Mouse (Mus musculus) ES-Bruce4 (cell line): ENCODE data around the gene Kifc1. TPM values are rescaled to one million over a fixed set of nuclear protein-coding genes. Genes with fewer than 3 reads are reported as not detected.
"Not testable (repeated sequence)": the region's sequence is repeated elsewhere in the genome, so short reads cannot be mapped to it uniquely, and the experiment has no call there.

ENCODE experiments used
- H3K27ac ChIP-seq: 2 replicates; pipeline ENCODE4 v1.5.1; 2012; ENCODE audit warnings: low read length, inconsistent platforms; ENCODE audit not compliant: insufficient read depth
- H3K27me3 ChIP-seq: 2 replicates; pipeline ENCODE4 v1.6.1; 2012; ENCODE audit warnings: mild to moderate bottlenecking, low read length, inconsistent platforms; ENCODE audit not compliant: control insufficient read depth, poor library complexity, insufficient read depth, severe bottlenecking
- H3K36me3 ChIP-seq: 2 replicates; pipeline ENCODE4 v1.6.1; 2012; ENCODE audit warnings: inconsistent platforms, mild to moderate bottlenecking, low read length, moderate library complexity; ENCODE audit not compliant: control insufficient read depth, poor library complexity, insufficient read depth, severe bottlenecking
- H3K4me1 ChIP-seq: one replicate; pipeline ENCODE4 v1.8.1; 2011; ENCODE audit warnings: low read length; ENCODE audit not compliant: control insufficient read depth, insufficient read depth
- H3K4me3 ChIP-seq: 2 replicates; pipeline ENCODE4 v1.5.1; 2011; ENCODE audit warnings: low read depth, mild to moderate bottlenecking, low read length
- H3K9ac ChIP-seq: 2 replicates; pipeline ENCODE4 v1.6.1; 2012; ENCODE audit warnings: low read depth, mild to moderate bottlenecking, inconsistent platforms; ENCODE audit not compliant: poor library complexity, severe bottlenecking
- H3K9me3 ChIP-seq: replicated peaks from 2 replicates; pipeline ENCODE4 v1.6.1; 2012; ENCODE audit warnings: mild to moderate bottlenecking, low read length, inconsistent platforms; ENCODE audit not compliant: control insufficient read depth, poor library complexity, insufficient read depth, severe bottlenecking
- CTCF ChIP-seq: IDR thresholded peaks from one replicate; pipeline ENCODE4 v1.8.1; 2011; ENCODE audit warnings: low read depth, low read length
- EP300 ChIP-seq: IDR thresholded peaks from 2 replicates; pipeline ENCODE4 v1.6.1; 2011; ENCODE audit warnings: low read depth, low read length; ENCODE audit not compliant: insufficient read depth
- POLR2A ChIP-seq: IDR thresholded peaks from one replicate; pipeline ENCODE4 v1.8.1; 2011; ENCODE audit warnings: low read length; ENCODE audit not compliant: insufficient read depth
- polyA plus RNA-seq: library from polyadenylated mRNA; stranded (reverse); fragments of >200 nt; gene quantifications from 2 replicates; pipeline ENCODE4 v1.2.4, GENCODE M21; 2011; ENCODE audit warnings: low read depth; ENCODE audit not compliant: missing spikeins, insufficient read depth, insufficient read length

The Kifc1 gene
- polyA plus RNA-seq, 1 experiment: 155 TPM

DNA sequence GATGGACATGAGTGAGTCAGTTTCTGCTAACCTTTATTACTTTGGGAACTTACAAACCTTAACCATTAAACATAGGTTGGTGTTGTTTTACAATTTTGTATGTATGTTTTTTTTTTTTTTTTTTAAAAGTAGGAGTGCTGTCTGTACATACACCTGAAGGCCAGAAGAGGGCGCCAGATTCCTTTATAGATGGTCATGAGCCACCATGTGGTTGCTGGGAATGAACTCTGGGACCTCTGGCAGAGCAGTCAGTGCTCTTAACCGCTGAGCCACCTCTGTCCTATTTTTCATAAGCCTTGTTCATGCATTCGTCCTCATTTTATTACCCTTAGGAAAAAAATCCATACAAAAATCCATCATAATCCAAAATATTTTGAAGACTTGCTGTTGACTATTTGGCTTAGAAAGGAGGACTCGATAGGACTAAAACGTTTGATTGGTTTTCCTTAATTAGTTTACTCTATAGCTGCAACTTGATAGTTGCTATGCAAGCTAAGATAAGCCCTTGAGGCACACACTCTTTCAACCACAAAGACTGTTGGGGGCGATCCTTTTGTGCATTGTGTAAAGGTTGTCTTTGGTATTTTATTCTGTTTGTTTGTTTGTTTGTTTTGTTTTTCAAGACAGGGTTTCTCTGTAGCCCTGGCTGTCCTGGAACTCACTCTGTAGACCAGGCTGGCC lies 6.8 kb upstream of the Kifc1 start:
- peak overlapping the region; percentile 64; the same call in 1 of the 2 replicates for H3K9ac ChIP-seq
- no peak overlapping the region for H3K4me3 ChIP-seq
- H3K27ac ChIP-seq: peak overlapping the region; percentile 67; the same call in 1 of the 2 replicates
- no peaks in the 10 kb centered on the region for H3K27me3 ChIP-seq
- H3K9me3 ChIP-seq: no peaks in the 10 kb centered on the region
- TF ChIP-seq CTCF (peak; percentile 59), POLR2A (no peak), EP300 (no peak)
- H3K4me1 ChIP-seq: peaks cover 11% of the 10 kb centered on the region
- no peaks in the 10 kb centered on the region for H3K36me3 ChIP-seq

DNA sequence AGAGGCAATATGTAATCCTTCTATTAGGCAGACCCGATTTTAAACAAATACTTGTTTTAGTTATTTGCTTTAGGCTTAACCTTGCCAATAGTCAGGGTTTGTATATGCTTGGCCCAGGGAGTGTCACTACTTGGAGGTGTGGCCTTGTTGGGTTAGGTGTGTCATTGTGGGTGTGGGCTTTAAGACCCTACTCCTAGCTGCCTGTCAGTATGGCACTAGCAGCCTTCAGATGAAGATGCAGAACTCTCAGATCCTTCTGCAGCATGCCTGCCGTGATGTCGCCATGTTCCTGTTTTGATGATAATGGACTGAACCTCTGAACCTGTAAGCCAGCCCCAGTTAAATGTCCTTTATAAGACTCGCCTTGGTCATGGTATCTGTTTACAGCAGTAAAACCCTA lies 2.5 kb upstream of the Kifc1 start:
- H3K9ac ChIP-seq, H3K27me3 ChIP-seq, H3K4me3 ChIP-seq, H3K36me3 ChIP-seq, H3K9me3 ChIP-seq, H3K4me1 ChIP-seq: not testable (repeated sequence)
- H3K27ac ChIP-seq: peak overlapping the region; percentile 88

DNA sequence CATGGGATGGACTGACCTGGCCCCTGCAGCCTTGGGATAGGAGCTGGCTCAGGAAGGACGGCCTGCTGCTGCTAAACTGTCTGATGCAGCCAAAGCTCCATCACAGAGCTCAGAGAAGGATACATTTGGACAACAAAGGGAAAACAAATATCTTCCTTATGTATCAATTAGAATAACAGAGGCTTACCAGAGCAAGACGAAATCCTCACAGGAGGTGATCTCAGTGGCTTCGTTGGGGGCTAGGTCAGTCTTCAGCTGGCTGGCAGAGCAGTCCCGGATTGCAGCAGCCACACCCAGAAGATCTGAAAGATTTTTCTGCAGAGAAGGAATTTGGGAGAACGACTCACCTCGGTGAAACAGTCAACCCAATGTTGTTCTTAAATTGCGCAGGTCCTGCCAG lies 2.0 kb upstream of the Kifc1 start:
- Histone ChIP-seq H3K4me3 (no peak overlapping the region), H3K4me1 (peaks cover 1% of the 10 kb centered on the region), H3K9ac (no peak overlapping the region), H3K36me3 (peaks cover 3% of the 10 kb centered on the region; the same call in 1 of the 2 replicates), H3K9me3 (no peaks in the 10 kb centered on the region), H3K27me3 (no peaks in the 10 kb centered on the region), H3K27ac (peak overlapping the region; percentile 88)
- TF ChIP-seq CTCF (no peak), EP300 (0 out of 2 replicates have a peak, but pooled peaks have one; percentile 21), POLR2A (no peak)

DNA sequence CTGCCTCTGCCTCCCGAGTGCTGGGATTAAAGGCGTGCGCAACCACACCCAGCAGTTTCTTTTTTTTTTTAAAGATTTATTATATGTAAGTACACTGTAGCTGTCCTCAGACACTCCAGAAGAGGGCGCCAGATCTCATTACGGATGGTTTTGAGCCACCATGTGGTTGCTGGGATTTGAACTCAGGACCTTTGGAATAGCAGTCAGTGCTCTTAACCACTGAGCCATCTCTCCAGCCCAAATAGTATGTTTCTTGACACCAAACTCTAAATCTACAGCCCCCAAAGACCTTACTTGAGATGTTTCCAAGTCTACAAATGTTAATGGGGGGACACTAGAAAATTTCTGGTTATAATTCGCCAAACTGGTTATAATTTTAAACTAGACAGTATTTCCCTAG lies 1.4 kb upstream of the Kifc1 start:
- not testable (repeated sequence) for H3K4me1 ChIP-seq, H3K9me3 ChIP-seq, H3K27me3 ChIP-seq, H3K9ac ChIP-seq, H3K4me3 ChIP-seq, H3K27ac ChIP-seq, H3K36me3 ChIP-seq

DNA sequence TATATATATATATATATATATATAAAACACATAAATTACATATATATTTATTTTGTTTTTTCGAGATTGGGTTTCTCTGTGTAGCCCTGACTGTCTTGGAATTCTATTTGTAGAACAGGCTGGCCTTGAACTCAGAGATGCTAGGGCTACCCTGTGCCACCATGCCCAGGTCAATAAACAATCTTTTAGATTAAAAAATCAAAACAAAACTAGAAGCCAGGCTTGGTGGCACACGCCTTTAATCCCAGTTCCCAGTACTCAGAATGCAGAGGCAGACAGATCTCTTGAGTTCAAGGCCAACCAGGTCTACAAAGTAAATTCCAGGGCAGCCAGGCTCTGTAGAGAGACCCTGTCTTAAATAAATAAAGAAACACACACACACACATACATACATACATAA lies 896 bp upstream of the Kifc1 start:
- Histone ChIP-seq H3K27ac (no peak overlapping the region), H3K27me3 (no peaks in the 10 kb centered on the region), H3K4me1 (peaks cover 1% of the 10 kb centered on the region), H3K36me3 (peaks cover 10% of the 10 kb centered on the region), H3K9ac (no peak overlapping the region), H3K4me3 (no peak overlapping the region), H3K9me3 (no peaks in the 10 kb centered on the region)
- TF ChIP-seq POLR2A: no peak
- no peak for TF ChIP-seq EP300
- TF ChIP-seq CTCF: no peak

DNA sequence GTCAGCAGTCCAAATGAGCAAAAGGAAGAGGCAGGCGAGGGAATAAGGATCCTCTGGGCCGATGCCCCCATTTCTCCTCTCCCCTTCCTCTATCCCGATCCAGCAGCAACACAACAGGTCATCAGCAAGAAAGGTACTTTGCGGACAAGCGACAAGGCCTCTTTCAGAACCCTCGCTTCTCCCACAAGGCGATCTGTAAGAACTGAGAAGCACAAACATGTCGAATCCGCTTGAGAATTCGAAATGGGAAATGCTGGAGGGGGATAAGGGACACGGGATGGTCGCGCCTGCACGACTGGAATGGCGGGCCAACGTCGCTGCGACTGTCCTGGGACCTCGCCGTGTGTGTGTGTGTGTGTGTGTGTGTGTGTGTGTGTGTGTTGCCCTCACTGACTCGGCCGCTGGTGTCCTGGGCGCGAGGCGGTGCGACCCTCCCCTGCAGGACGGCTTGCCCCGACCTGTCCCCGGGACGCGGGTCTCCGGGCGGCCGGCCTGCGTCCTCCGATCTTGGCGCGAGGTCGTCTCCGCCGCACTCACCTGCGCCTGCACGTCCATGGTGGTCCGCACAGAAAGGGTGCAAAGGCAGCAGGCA lies 424 bp downstream of the Kifc1 start:
- H3K4me1 ChIP-seq, H3K27me3 ChIP-seq, H3K9me3 ChIP-seq: not testable (repeated sequence)
- peak overlapping the region; percentile 70 for H3K4me3 ChIP-seq
- peaks cover 20% of the 10 kb centered on the region for H3K36me3 ChIP-seq
- H3K9ac ChIP-seq: peak overlapping the region; percentile 69
- H3K27ac ChIP-seq: peak overlapping the region; percentile 23

DNA sequence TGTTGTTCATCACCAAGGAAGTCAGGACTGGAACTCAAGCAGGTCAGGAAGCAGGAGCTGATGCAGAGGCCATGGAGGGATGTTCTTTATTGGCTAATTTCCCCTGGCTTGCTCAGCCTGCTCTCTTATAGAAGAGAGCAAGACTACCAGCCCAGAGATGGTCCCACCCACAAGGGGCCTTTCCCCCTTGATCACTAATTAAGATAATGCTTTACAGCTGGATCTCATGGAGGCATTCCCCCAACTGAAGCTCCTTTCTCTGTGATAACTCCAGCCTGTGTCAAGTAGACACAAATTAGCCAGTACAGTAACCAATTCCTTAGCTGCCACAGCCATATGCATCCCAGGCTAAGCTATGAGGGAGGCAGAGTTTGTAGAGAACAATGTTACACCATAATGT lies 2.2 kb downstream of the Kifc1 start:
- H3K9ac ChIP-seq, H3K27me3 ChIP-seq, H3K27ac ChIP-seq, H3K4me3 ChIP-seq, H3K4me1 ChIP-seq, H3K9me3 ChIP-seq: not testable (repeated sequence)
- peaks cover 27% of the 10 kb centered on the region for H3K36me3 ChIP-seq

DNA sequence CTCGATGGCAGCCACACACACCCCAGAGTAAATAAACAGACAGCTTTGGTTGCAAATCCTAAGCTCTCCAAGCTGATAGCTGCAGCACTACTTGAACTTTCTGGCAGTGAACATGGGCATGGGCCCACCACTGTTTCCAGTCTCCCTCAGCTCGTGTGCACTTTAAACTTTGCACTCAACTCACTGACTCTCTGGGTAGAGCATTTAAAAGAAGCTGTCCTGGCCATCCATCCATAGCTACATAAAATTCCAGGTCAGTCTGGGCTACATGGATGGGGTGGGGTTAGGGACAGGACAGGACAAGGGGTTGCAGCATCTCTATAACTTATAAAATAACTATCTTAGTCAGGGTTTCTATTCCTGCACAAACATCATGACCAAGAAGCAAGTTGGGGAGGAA lies 2.7 kb downstream of the Kifc1 start:
- H3K27me3 ChIP-seq, H3K9ac ChIP-seq, H3K27ac ChIP-seq, H3K4me1 ChIP-seq, H3K4me3 ChIP-seq, H3K9me3 ChIP-seq: not testable (repeated sequence)
- H3K36me3 ChIP-seq: peaks cover 27% of the 10 kb centered on the region

DNA sequence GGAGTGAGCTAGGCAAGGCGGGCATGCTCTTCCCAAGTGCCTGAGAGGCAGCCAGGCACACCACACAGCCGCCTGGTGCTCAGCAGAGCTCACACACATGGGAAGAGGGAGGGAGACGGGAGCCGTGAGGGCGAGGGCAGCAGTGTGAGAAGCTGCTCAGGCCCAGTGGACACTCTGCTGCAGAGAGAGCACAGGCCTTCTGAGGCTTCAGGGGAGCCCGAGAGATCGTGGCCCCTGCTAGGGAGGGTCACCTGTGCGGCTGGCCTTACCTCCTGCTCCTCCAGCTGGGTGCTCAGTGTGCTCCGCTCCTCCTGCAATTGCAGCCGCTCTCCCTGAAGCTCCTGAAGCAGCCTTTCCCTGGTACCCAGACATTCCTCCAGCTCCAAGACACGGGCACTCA lies 6.1 kb downstream of the Kifc1 start:
- not testable (repeated sequence) for H3K9me3 ChIP-seq, H3K4me1 ChIP-seq, H3K9ac ChIP-seq, H3K27ac ChIP-seq, H3K4me3 ChIP-seq, H3K27me3 ChIP-seq
- H3K36me3 ChIP-seq: peaks cover 45% of the 10 kb centered on the region
